In the genomic region with DNA sequence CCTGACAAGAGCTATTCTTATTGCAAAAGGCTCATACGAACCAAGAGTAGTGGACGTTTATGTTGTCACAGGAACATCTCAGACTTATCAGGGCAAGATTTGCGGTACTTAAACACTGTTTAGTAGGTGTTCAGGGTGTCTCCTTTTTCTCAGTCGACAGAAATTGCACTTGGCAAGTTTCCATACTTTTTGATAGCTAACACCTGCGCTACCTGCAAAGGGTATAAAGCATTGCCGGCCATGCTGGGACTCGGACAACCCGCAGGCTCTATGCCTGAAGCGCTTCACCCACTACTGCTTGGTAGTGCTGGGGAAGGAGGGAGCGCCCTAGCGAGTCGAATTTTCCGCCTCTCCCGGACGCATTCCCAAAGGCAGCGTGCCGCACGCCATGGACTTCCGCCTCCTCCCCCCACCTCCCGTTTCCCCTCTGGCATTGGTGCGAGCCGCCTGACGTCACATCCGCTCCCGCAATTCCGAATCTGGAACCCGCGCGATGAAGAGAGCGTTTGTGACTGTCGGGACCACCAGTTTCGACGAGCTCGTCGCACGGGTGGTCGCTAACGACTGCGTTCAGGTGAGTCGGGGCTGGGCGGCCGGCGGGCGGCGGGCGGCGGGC, we compare ENCODE assay signal across 8 mouse cellular contexts. TPM values are rescaled to one million over a fixed set of nuclear protein-coding genes. Genes with fewer than 3 reads are reported as not detected.
A peak's percentile ranks its signal among the peaks of the same experiment; 100 is the strongest.
DNase-seq lines count a peak whose midpoint lies in the region; ATAC-seq and TF ChIP-seq lines count a peak whose summit lies in the region.

Alg13 (plus strand) TSS at position 257 of the 616 bp plus-strand sequence.

- 14% methylated on average over 47 of the region's 47 CpGs for WGBS in embryonic facial prominence, embryonic 15.5 days
- 22% methylated on average over 36 of the region's 47 CpGs for WGBS in kidney, embryonic 14.5 days
- 14% methylated on average over 41 of the region's 47 CpGs for WGBS in limb, embryonic 14.5 days
- 16% methylated on average over 37 of the region's 47 CpGs for WGBS in midbrain, embryonic 16.5 days

- H3K9ac ChIP-seq in embryonic facial prominence, embryonic 15.5 days = peak within 1 kb of the TSS; percentile 40
- peak within 1 kb of the TSS; percentile 67 for H3K9ac ChIP-seq in kidney, embryonic 14.5 days (ENCODE audit: low read depth, low read length)
- peak within 1 kb of the TSS; percentile 69 for H3K9ac ChIP-seq in limb, embryonic 14.5 days (ENCODE audit: low read depth, low read length, severe bottlenecking)
- peak within 1 kb of the TSS; percentile 67 for H3K9ac ChIP-seq in midbrain, embryonic 16.5 days (ENCODE audit: low read depth, low read length)

- no peaks in the 10 kb centered on the region for H3K36me3 ChIP-seq in embryonic facial prominence, embryonic 15.5 days
- no peaks in the 10 kb centered on the region; the same call in 1 of the 2 replicates for H3K36me3 ChIP-seq in kidney, embryonic 14.5 days (ENCODE audit: control insufficient read depth, insufficient read depth, low read length)
- H3K36me3 ChIP-seq in limb, embryonic 14.5 days (ENCODE audit: control insufficient read depth, insufficient read depth, low read length) = no peaks in the 10 kb centered on the region
- no peaks in the 10 kb centered on the region for H3K36me3 ChIP-seq in midbrain, embryonic 16.5 days (ENCODE audit: control insufficient read depth, insufficient read depth, low read length)

- TF ChIP-seq POLR2A in bone marrow macrophage, adult 2 months (IDR thresholded peaks at IDR 0.05; ENCODE audit: borderline replicate concordance, low read depth, low read length) = no peak
- TF ChIP-seq POLR2A in limb, embryonic 14.5 days (IDR thresholded peaks at IDR 0.05; ENCODE audit: borderline replicate concordance, extremely low read depth, insufficient read depth, insufficient read length) = 0 out of 2 replicates have a peak, but pooled peaks have one; percentile 6

- no peaks in the 10 kb centered on the region for H3K27me3 ChIP-seq in embryonic facial prominence, embryonic 15.5 days
- no peaks in the 10 kb centered on the region for H3K27me3 ChIP-seq in kidney, embryonic 14.5 days (ENCODE audit: control insufficient read depth, insufficient read depth, low read length)
- no peaks in the 10 kb centered on the region for H3K27me3 ChIP-seq in limb, embryonic 14.5 days (ENCODE audit: control insufficient read depth, insufficient read depth, low read length)
- H3K27me3 ChIP-seq in midbrain, embryonic 16.5 days (ENCODE audit: control insufficient read depth, insufficient read depth, low read depth, low read length) = no peaks in the 10 kb centered on the region

- H3K9me3 ChIP-seq in embryonic facial prominence, embryonic 15.5 days (replicated peaks) = no peaks in the 10 kb centered on the region
- no peaks in the 10 kb centered on the region for H3K9me3 ChIP-seq in kidney, embryonic 14.5 days (ENCODE audit: control insufficient read depth, low read length)
- no peaks in the 10 kb centered on the region for H3K9me3 ChIP-seq in limb, embryonic 14.5 days (ENCODE audit: control insufficient read depth, low read length)
- no peaks in the 10 kb centered on the region for H3K9me3 ChIP-seq in midbrain, embryonic 16.5 days (replicated peaks; ENCODE audit: control insufficient read depth, low read length, poor library complexity, severe bottlenecking)

- peak within 1 kb of the TSS; percentile 59 for H3K4me3 ChIP-seq in bone marrow macrophage, adult 2 months (ENCODE audit: insufficient read depth, low read length)
- peak within 1 kb of the TSS; percentile 61 for H3K4me3 ChIP-seq in embryonic facial prominence, embryonic 15.5 days (replicated peaks)
- peak within 1 kb of the TSS; percentile 64 for H3K4me3 ChIP-seq in kidney, embryonic 14.5 days (ENCODE audit: low read length)
- H3K4me3 ChIP-seq in limb, embryonic 14.5 days (replicated peaks; ENCODE audit: low read length) = peak within 1 kb of the TSS; percentile 55
- H3K4me3 ChIP-seq in midbrain, embryonic 16.5 days (ENCODE audit: low read depth, low read length) = peak within 1 kb of the TSS; percentile 61

- peak within 1 kb of the TSS; percentile 73 for H3K4me2 ChIP-seq in embryonic facial prominence, embryonic 15.5 days (replicated peaks)
- H3K4me2 ChIP-seq in kidney, embryonic 14.5 days (replicated peaks; ENCODE audit: low read depth, low read length) = peak within 1 kb of the TSS; percentile 64
- H3K4me2 ChIP-seq in limb, embryonic 14.5 days (replicated peaks; ENCODE audit: low read depth, low read length, severe bottlenecking) = peak within 1 kb of the TSS; percentile 60
- peak within 1 kb of the TSS; percentile 65 for H3K4me2 ChIP-seq in midbrain, embryonic 16.5 days (ENCODE audit: low read length)

- ATAC-seq in embryonic facial prominence, embryonic 15.5 days (ENCODE audit: insufficient number of reproducible peaks, low FRiP score, low TSS enrichment, low read depth) = peak; percentile 83
- ATAC-seq in kidney, embryonic 14.5 days (ENCODE audit: low FRiP score, low TSS enrichment) = peak; percentile 79
- peak; percentile 93 for ATAC-seq in limb, embryonic 14.5 days (ENCODE audit: low FRiP score, low read depth)
- peak; percentile 95 for ATAC-seq in midbrain, embryonic 16.5 days

- TF ChIP-seq CTCF in bone marrow macrophage, adult 2 months (IDR thresholded peaks at IDR 0.05; ENCODE audit: low read depth, low read length) = no peak

- H3K4me1 ChIP-seq in bone marrow macrophage, adult 2 months (ENCODE audit: control insufficient read depth, insufficient read depth, low read length) = no peaks in the 10 kb centered on the region
- H3K4me1 ChIP-seq in embryonic facial prominence, embryonic 15.5 days = no peaks in the 10 kb centered on the region
- H3K4me1 ChIP-seq in kidney, embryonic 14.5 days (ENCODE audit: control insufficient read depth, insufficient read depth, low read length) = no peaks in the 10 kb centered on the region
- H3K4me1 ChIP-seq in limb, embryonic 14.5 days (ENCODE audit: control insufficient read depth, insufficient read depth, low read length) = no peaks in the 10 kb centered on the region
- peaks cover 3% of the 10 kb centered on the region; the same call in 1 of the 2 replicates for H3K4me1 ChIP-seq in midbrain, embryonic 16.5 days (ENCODE audit: control insufficient read depth, insufficient read depth, low read length)

- peak within 1 kb of the TSS; percentile 36 for H3K27ac ChIP-seq in bone marrow macrophage, adult 2 months (ENCODE audit: insufficient read depth, low read depth, low read length)
- peak within 1 kb of the TSS; percentile 76 for H3K27ac ChIP-seq in embryonic facial prominence, embryonic 15.5 days (replicated peaks)
- peak within 1 kb of the TSS; percentile 69 for H3K27ac ChIP-seq in kidney, embryonic 14.5 days (ENCODE audit: low read depth, low read length)
- peak within 1 kb of the TSS; percentile 72 for H3K27ac ChIP-seq in limb, embryonic 14.5 days (replicated peaks; ENCODE audit: low read depth, low read length)
- H3K27ac ChIP-seq in midbrain, embryonic 16.5 days (ENCODE audit: low read length) = 0 out of 2 replicates have a peak within 1 kb of the TSS, but pooled peaks have one; percentile 28

- DNase-seq in A20 (ENCODE audit: low read depth, low spot score) = peak; percentile 75
- DNase-seq in heart, adult 9 months (ENCODE audit: low spot score in 2 of 2) = peak; percentile 44 to 67
- peak; percentile 73 for DNase-seq in limb, embryonic 14.5 days (ENCODE audit: low spot score)
- peak; percentile 43 to 72 for DNase-seq in spleen, postnatal 10 days (ENCODE audit: low spot score in 2 of 2)

RNA-seq across cellular contexts. Expression of gene Alg13, which starts in this region (rescaled TPM):
- polyA plus RNA-seq in bone marrow macrophage, adult 2 months (2012; ENCODE audit: insufficient read depth, insufficient read length, missing spikeins) = 18.1 and 18.5 TPM in 2 replicates
- 15.5 and 18.0 TPM in 2 replicates for polyA plus RNA-seq in embryonic facial prominence, embryonic 15.5 days (2015; fragmentation: Nextera tagmentation; extraction: Ambion mirVana)
- 34.1 and 35.3 TPM in 2 replicates for polyA plus RNA-seq in kidney, embryonic 14.5 days (2014; fragmentation: Nextera tagmentation; extraction: Ambion mirVana)
- polyA plus RNA-seq in limb, embryonic 14.5 days (2012; rRNA removed) = 28.6 and 36.5 TPM in 2 replicates
- 18.7 and 26.2 TPM in 2 replicates for polyA plus RNA-seq in limb, embryonic 14.5 days (2014; fragmentation: Nextera tagmentation; extraction: Ambion mirVana)
- polyA plus RNA-seq in midbrain, embryonic 16.5 days (2015; fragmentation: Nextera tagmentation; extraction: Ambion mirVana) = 10.0 and 11.1 TPM in 2 replicates

Comparison
In these comparisons a context has a peak if more than half of its experiments do, and no peak if none do; other contexts are left out.
1. Peak in every context shown above with its lines: DNase-seq, ATAC-seq, H3K4me3 ChIP-seq and H3K27ac ChIP-seq.